Mouse (Mus musculus): ENCODE results near the gene Lmf1. TPM values are rescaled to one million over a fixed set of nuclear protein-coding genes. Genes with fewer than 3 reads are reported as not detected.

Gene Lmf1
- 10 to 100 TPM; 32.4 to 34.3 TPM for total RNA-seq (2021)
- long read RNA-seq, experiment 1, partial matches to known transcripts: 2 of 36 reads
- long read RNA-seq, experiment 1, other reads (novel, unspliced or antisense): 34 of 36 reads
- long read RNA-seq, experiment 2, partial matches to known transcripts: 12 of 63 reads
- long read RNA-seq, experiment 2, other reads (novel, unspliced or antisense): 50 of 63 reads

GRCm38 (mm10) chr17:25578920-25579319 lies at the start of gene Lmf1:
Lmf1 (plus strand) TSS chr17:25579085.
- DNase-seq (ENCODE audit: low spot score in 2 of 2): peak; percentile 81 to 93

- no peak for DNase-seq (ENCODE audit: low spot score in 2 of 2)
Observed at GRCm38 (mm10) chr17:25530357-25531022, 48.4 kb upstream of the Lmf1 start.

GRCm38 (mm10) chr17:25538945-25539875 lies 39.7 kb upstream of the Lmf1 start:
- no peak for DNase-seq (ENCODE audit: low spot score in 2 of 2)

GRCm38 (mm10) chr17:25540731-25541130 lies 38.2 kb upstream of the Lmf1 start:
- no peak for DNase-seq (ENCODE audit: low spot score in 2 of 2)

- DNase-seq (ENCODE audit: low spot score in 2 of 2): no peak
Observed at GRCm38 (mm10) chr17:25541768-25542167, 37.1 kb upstream of the Lmf1 start.

- no peak for DNase-seq (ENCODE audit: low spot score in 2 of 2)
Observed at GRCm38 (mm10) chr17:25547026-25547425, 31.9 kb upstream of the Lmf1 start.

GRCm38 (mm10) chr17:25550020-25550419 lies 28.9 kb upstream of the Lmf1 start:
- DNase-seq (ENCODE audit: low spot score in 2 of 2): no peak

- no peak for DNase-seq (ENCODE audit: low spot score in 2 of 2)
Observed at GRCm38 (mm10) chr17:25551313-25551712, 27.6 kb upstream of the Lmf1 start.

GRCm38 (mm10) chr17:25555159-25555558 lies 23.7 kb upstream of the Lmf1 start:
- no peak for DNase-seq (ENCODE audit: low spot score in 2 of 2)

- no peak for DNase-seq (ENCODE audit: low spot score in 2 of 2)
Observed at GRCm38 (mm10) chr17:25555666-25556629, 22.9 kb upstream of the Lmf1 start.

- no peak for DNase-seq (ENCODE audit: low spot score in 2 of 2)
Observed at GRCm38 (mm10) chr17:25556630-25557354, 22.1 kb upstream of the Lmf1 start.

GRCm38 (mm10) chr17:25559634-25560033 lies 19.3 kb upstream of the Lmf1 start:
- DNase-seq (ENCODE audit: low spot score in 2 of 2): no peak

- DNase-seq (ENCODE audit: low spot score in 2 of 2): no peak
Observed at GRCm38 (mm10) chr17:25560554-25561222, 18.2 kb upstream of the Lmf1 start.

- no peak for DNase-seq (ENCODE audit: low spot score in 2 of 2)
Observed at GRCm38 (mm10) chr17:25561223-25562028, 17.5 kb upstream of the Lmf1 start.

- no peak for DNase-seq (ENCODE audit: low spot score in 2 of 2)
Observed at GRCm38 (mm10) chr17:25564481-25564880, 14.4 kb upstream of the Lmf1 start.

GRCm38 (mm10) chr17:25565244-25565643 lies 13.6 kb upstream of the Lmf1 start:
- DNase-seq (ENCODE audit: low spot score in 2 of 2): no peak

GRCm38 (mm10) chr17:25565860-25566600 lies 12.9 kb upstream of the Lmf1 start:
- DNase-seq (ENCODE audit: low spot score in 2 of 2): no peak

GRCm38 (mm10) chr17:25567261-25567660 lies 11.6 kb upstream of the Lmf1 start:
- DNase-seq (ENCODE audit: low spot score in 2 of 2): no peak

Measured in adrenal gland, postnatal 4 days (tissue).